Mouse (Mus musculus): ENCODE measurements around the gene Olig2. TPM values are rescaled to one million over a fixed set of nuclear protein-coding genes. Genes with fewer than 3 reads are reported as not detected.

Gene Olig2
- total and polyA plus RNA-seq, 2 experiments from 2014 or later = 14.7 to 32.8 TPM

GRCm38 (mm10) chr16:91262467-91263220 lies 37.4 kb downstream of the Olig2 start:
- peaks cover 34% of the 10 kb centered on the region for H3K27me3 ChIP-seq (ENCODE audit: insufficient read depth, low read length)
- TF ChIP-seq CTCF (IDR thresholded peaks at IDR 0.05; ENCODE audit: low read depth) = no peak
- no peaks in the 10 kb centered on the region for H3K9me3 ChIP-seq (ENCODE audit: low read length)
- H3K36me3 ChIP-seq (ENCODE audit: insufficient read depth) = no peaks in the 10 kb centered on the region
- H3K4me1 ChIP-seq (ENCODE audit: insufficient read depth) = no peaks in the 10 kb centered on the region
- H3K27ac ChIP-seq (ENCODE audit: low read depth, low read length) = 0 out of 2 replicates have a peak overlapping the region, but pooled peaks have one; percentile 21
- H3K9ac ChIP-seq = no peak overlapping the region
- H3K4me3 ChIP-seq (ENCODE audit: low read depth, low read length) = no peak overlapping the region
- ATAC-seq (peak; percentile 84), DNase-seq (peak; percentile 69)
- no peak overlapping the region for H3K4me2 ChIP-seq (ENCODE audit: low read depth)
- WGBS = 15% methylated on average over 12 of the region's 12 CpGs

GRCm38 (mm10) chr16:91265972-91266371 lies 40.7 kb downstream of the Olig2 start:
- ATAC-seq (peak; percentile 67), DNase-seq (peak; percentile 72)
- H3K9me3 ChIP-seq (ENCODE audit: low read length) = no peaks in the 10 kb centered on the region
- no peak overlapping the region for H3K27ac ChIP-seq (ENCODE audit: low read depth, low read length)
- H3K4me1 ChIP-seq (ENCODE audit: insufficient read depth) = peaks cover 13% of the 10 kb centered on the region; the same call in 1 of the 2 replicates
- WGBS = 52% methylated on average over 6 of the region's 6 CpGs
- peaks cover 53% of the 10 kb centered on the region for H3K27me3 ChIP-seq (ENCODE audit: insufficient read depth, low read length)
- no peak for TF ChIP-seq CTCF (IDR thresholded peaks at IDR 0.05; ENCODE audit: low read depth)
- H3K4me3 ChIP-seq (ENCODE audit: low read depth, low read length) = no peak overlapping the region
- no peak overlapping the region for H3K9ac ChIP-seq
- no peaks in the 10 kb centered on the region for H3K36me3 ChIP-seq (ENCODE audit: insufficient read depth)
- H3K4me2 ChIP-seq (ENCODE audit: low read depth) = no peak overlapping the region

- Histone ChIP-seq H3K27ac (ENCODE audit: low read depth, low read length) (no peak overlapping the region), H3K4me3 (ENCODE audit: low read depth, low read length) (peak overlapping the region; percentile 43), H3K27me3 (ENCODE audit: insufficient read depth, low read length) (peaks cover 81% of the 10 kb centered on the region), H3K36me3 (ENCODE audit: insufficient read depth) (no peaks in the 10 kb centered on the region), H3K4me2 (ENCODE audit: low read depth) (peak overlapping the region; percentile 85), H3K4me1 (ENCODE audit: insufficient read depth) (peaks cover 14% of the 10 kb centered on the region; the same call in 1 of the 2 replicates), H3K9me3 (ENCODE audit: low read length) (no peaks in the 10 kb centered on the region), H3K9ac (no peak overlapping the region)
- TF ChIP-seq CTCF (IDR thresholded peaks at IDR 0.05; ENCODE audit: low read depth) = no peak
- WGBS = 7% methylated on average over 13 of the region's 13 CpGs
- peak; percentile 20 for DNase-seq
- ATAC-seq = no peak
Measured at GRCm38 (mm10) chr16:91268724-91269452, 43.6 kb downstream of the Olig2 start.

- Histone ChIP-seq H3K27me3 (ENCODE audit: insufficient read depth, low read length) (peaks cover 88% of the 10 kb centered on the region), H3K4me3 (ENCODE audit: low read depth, low read length) (peak within 1 kb of the TSS; percentile 43), H3K9me3 (ENCODE audit: low read length) (no peaks in the 10 kb centered on the region), H3K4me2 (ENCODE audit: low read depth) (peak within 1 kb of the TSS; percentile 85), H3K36me3 (ENCODE audit: insufficient read depth) (no peaks in the 10 kb centered on the region), H3K4me1 (ENCODE audit: insufficient read depth) (peaks cover 14% of the 10 kb centered on the region; the same call in 1 of the 2 replicates), H3K27ac (ENCODE audit: low read depth, low read length) (peak within 1 kb of the TSS; percentile 57; the same call in 1 of the 2 replicates), H3K9ac (peak within 1 kb of the TSS; percentile 46)
- ATAC-seq (peak; percentile 92), DNase-seq (peak; percentile 80)
- TF ChIP-seq CTCF (IDR thresholded peaks at IDR 0.05; ENCODE audit: low read depth) = no peak
- under 1% methylated on average over 64 of the region's 64 CpGs for WGBS
Measured at GRCm38 (mm10) chr16:91269468-91270211, 44.4 kb downstream of the Olig2 start, which contains the start of gene Olig1. Gene Olig1 (plus strand): TSS chr16:91269772.

GRCm38 (mm10) chr16:91270212-91270971 lies 45.1 kb downstream of the Olig2 start:
- H3K27me3 ChIP-seq (ENCODE audit: insufficient read depth, low read length) = peaks cover 90% of the 10 kb centered on the region
- peaks cover 14% of the 10 kb centered on the region; the same call in 1 of the 2 replicates for H3K4me1 ChIP-seq (ENCODE audit: insufficient read depth)
- H3K36me3 ChIP-seq (ENCODE audit: insufficient read depth) = no peaks in the 10 kb centered on the region
- H3K27ac ChIP-seq (ENCODE audit: low read depth, low read length) = peak overlapping the region; percentile 57; the same call in 1 of the 2 replicates
- H3K4me2 ChIP-seq (ENCODE audit: low read depth) = peak overlapping the region; percentile 85
- H3K9ac ChIP-seq = peak overlapping the region; percentile 46
- no peak for TF ChIP-seq CTCF (IDR thresholded peaks at IDR 0.05; ENCODE audit: low read depth)
- 3% methylated on average over 63 of the region's 63 CpGs for whole genome bisulfite sequencing
- DNase-seq (peak; percentile 37), ATAC-seq (peak; percentile 34; the same call in 1 of the 2 replicates)
- no peaks in the 10 kb centered on the region for H3K9me3 ChIP-seq (ENCODE audit: low read length)
- peak overlapping the region; percentile 43 for H3K4me3 ChIP-seq (ENCODE audit: low read depth, low read length)

All from forebrain, postnatal 0 days (tissue).